Mouse (Mus musculus) ES-E14 (cell line): ENCODE measurements around the gene Evi5.

Experiments used
- CHD2 ChIP-seq: IDR thresholded peaks from 2 replicates; pipeline ENCODE4 v1.6.1; 2014; ENCODE audit warnings: mild to moderate bottlenecking, low read depth, low read length, inconsistent platforms
- HCFC1 ChIP-seq: IDR thresholded peaks from 2 replicates; pipeline ENCODE4 v1.6.1; 2012; ENCODE audit warnings: low read length, inconsistent platforms, borderline replicate concordance; ENCODE audit not compliant: insufficient read depth
- MAFK ChIP-seq: IDR thresholded peaks from 2 replicates; pipeline ENCODE4 v1.6.1; 2014; ENCODE audit warnings: mild to moderate bottlenecking, low read depth, low read length, inconsistent platforms; ENCODE audit not compliant: insufficient read depth
- ZC3H11A ChIP-seq: IDR thresholded peaks from 2 replicates; pipeline ENCODE4 v1.6.1; 2012; ENCODE audit warnings: low read depth, mild to moderate bottlenecking, inconsistent platforms, low read length, borderline replicate concordance
- ZNF384 ChIP-seq: IDR thresholded peaks from 2 replicates; pipeline ENCODE4 v1.6.1; 2012; ENCODE audit warnings: low read depth, low read length, inconsistent platforms

GRCm38 (mm10) chr5:107873886-107874302 lies 1.0 kb downstream of the Evi5 start:
- TF ChIP-seq HCFC1 (no peak), ZC3H11A (no peak), CHD2 (no peak), MAFK (no peak), ZNF384 (no peak)
